Mouse (Mus musculus): Measurements from ENCODE around the gene Mical3. TPM values are rescaled to one million over a fixed set of nuclear protein-coding genes. Genes with fewer than 3 reads are reported as not detected.

The Mical3 gene
- 25.0 and 26.6 TPM in 2 replicates for polyA plus RNA-seq (2015; fragmentation: Nextera tagmentation; extraction: Ambion mirVana)

- WGBS: 2% methylated on average over 17 of the region's 17 CpGs
- Histone ChIP-seq H3K36me3 (no peaks in the 10 kb centered on the region), H3K27me3 (peaks cover 20% of the 10 kb centered on the region), H3K4me3 (peak within 1 kb of the TSS; percentile 48), H3K4me2 (peak within 1 kb of the TSS; percentile 78), H3K27ac (no peak within 1 kb of the TSS), H3K4me1 (replicated peaks) (peaks cover 25% of the 10 kb centered on the region), H3K9ac (peak within 1 kb of the TSS; percentile 57), H3K9me3 (replicated peaks) (no peaks in the 10 kb centered on the region)
- no peak; the same call in 1 of the 2 replicates for ATAC-seq (replicated peaks; ENCODE audit: insufficient number of reproducible peaks, insufficient read depth, low FRiP score, low read depth)
These were observed at the start of gene Mical3 for GRCm38 (mm10) chr6:121130773-121131172. TSS of gene Mical3 (minus strand) at chr6:121130999.

GRCm38 (mm10) chr6:121179846-121180245, 49.0 kb upstream of the Mical3 start:
- 65% methylated on average over 7 of the region's 7 CpGs for WGBS

DNA sequence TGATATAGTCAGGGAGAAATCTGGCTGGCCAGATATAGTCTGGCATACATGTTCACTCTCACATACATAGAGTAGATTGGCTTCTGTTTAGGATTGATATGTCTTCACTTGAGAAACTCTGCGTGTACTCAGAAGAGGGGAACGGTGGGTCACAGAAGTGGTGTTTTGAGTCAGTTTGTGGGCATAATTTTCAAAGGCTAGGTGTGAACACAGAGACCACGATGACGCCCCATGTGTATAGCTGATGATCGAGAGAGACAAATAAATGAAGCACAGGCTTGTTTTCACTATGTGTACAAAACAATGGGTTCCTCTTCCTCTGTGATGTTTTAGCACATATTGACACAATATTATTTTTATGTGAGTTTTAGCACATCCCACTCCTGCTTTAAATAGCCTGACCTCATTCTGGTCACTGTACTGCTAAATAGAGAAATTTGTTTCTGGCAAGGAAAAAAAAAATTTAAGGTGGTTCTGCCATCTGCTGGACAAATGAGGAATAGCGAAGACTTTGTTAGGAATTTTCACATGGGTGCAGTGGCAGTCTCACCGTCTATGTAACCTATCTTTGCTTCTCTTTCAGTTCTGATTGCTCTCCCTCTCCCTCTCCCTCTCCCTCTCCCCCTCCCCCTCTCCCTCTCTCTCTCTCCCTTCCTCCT, 48.0 kb upstream of the Mical3 start:
- H3K27me3 ChIP-seq: no peaks in the 10 kb centered on the region
- H3K27ac ChIP-seq: 0 out of 2 replicates have a peak overlapping the region, but pooled peaks have one; percentile 8
- no peaks in the 10 kb centered on the region for H3K9me3 ChIP-seq (replicated peaks)
- H3K36me3 ChIP-seq: no peaks in the 10 kb centered on the region
- WGBS: 51% methylated on average over 7 of the region's 7 CpGs
- no peak overlapping the region for H3K4me2 ChIP-seq
- ATAC-seq (replicated peaks; ENCODE audit: insufficient number of reproducible peaks, insufficient read depth, low FRiP score, low read depth): no peak
- no peak overlapping the region for H3K4me3 ChIP-seq
- peaks cover 14% of the 10 kb centered on the region for H3K4me1 ChIP-seq (replicated peaks)
- H3K9ac ChIP-seq: no peak overlapping the region

More at GRCm38 (mm10) chr6:121179846-121180245, 49.0 kb upstream of the Mical3 start:
- peaks cover 20% of the 10 kb centered on the region for H3K4me1 ChIP-seq (replicated peaks)
- no peak overlapping the region for H3K4me3 ChIP-seq
- no peaks in the 10 kb centered on the region for H3K9me3 ChIP-seq (replicated peaks)
- no peak overlapping the region for H3K9ac ChIP-seq
- no peak overlapping the region for H3K27ac ChIP-seq
- H3K36me3 ChIP-seq: no peaks in the 10 kb centered on the region
- no peak overlapping the region for H3K4me2 ChIP-seq
- no peak for ATAC-seq (replicated peaks; ENCODE audit: insufficient number of reproducible peaks, insufficient read depth, low FRiP score, low read depth)
- no peaks in the 10 kb centered on the region for H3K27me3 ChIP-seq

DNA sequence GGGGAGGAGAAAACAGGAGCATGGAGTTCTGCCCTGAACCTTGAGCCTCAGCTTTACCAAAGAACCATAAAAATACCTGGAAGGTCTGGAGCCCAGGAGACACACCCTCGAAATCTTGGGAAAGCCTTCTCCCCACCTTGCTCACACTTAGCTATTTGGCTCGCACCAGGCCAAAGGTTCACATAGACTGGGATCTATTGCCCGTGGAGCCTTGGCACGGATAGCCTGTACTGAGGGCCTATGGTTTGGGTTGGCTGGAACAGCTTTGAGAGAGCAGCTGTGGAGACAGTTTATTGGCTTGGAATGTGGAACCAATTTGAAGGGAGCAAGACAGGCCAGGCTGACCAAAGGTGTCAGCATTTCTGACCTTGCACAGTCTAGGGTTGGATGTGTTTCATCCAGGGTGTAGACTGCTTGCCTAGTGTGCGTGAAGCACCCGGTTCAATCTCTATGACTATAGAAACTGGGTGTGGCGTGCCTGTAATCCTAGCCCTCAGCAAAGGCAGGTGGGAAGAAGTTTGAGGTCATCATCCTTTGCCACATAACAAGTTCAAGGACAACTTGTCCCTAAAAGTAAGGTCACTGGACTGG, 46.4 kb upstream of the Mical3 start:
- Histone ChIP-seq H3K9me3 (replicated peaks) (no peaks in the 10 kb centered on the region), H3K27ac (no peak overlapping the region), H3K4me2 (no peak overlapping the region), H3K27me3 (no peaks in the 10 kb centered on the region), H3K36me3 (no peaks in the 10 kb centered on the region), H3K9ac (no peak overlapping the region), H3K4me3 (no peak overlapping the region), H3K4me1 (replicated peaks) (peaks cover 23% of the 10 kb centered on the region)
- WGBS: 85% methylated on average over 7 of the region's 7 CpGs
- ATAC-seq (replicated peaks; ENCODE audit: insufficient number of reproducible peaks, insufficient read depth, low FRiP score, low read depth): no peak

DNA sequence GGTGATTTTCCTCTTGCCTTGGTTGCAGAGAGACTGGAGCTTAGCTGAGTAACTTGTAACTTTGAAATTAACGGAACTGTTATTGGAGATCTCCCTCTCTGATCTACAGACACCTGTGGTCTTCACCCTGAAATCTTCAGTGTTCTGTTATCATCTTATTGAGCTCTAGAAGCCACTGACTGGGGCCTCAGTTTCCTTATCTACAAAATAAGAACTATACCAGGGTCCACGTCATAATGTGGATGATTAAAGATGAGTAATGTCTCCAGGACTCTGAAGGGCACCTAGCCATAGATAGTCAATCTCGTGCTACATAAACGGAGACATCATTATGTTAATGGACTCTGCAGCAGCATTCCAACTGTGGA, 45.9 kb upstream of the Mical3 start:
- no peaks in the 10 kb centered on the region for H3K36me3 ChIP-seq
- no peak for ATAC-seq (replicated peaks; ENCODE audit: insufficient number of reproducible peaks, insufficient read depth, low FRiP score, low read depth)
- no peak overlapping the region for H3K9ac ChIP-seq
- peaks cover 24% of the 10 kb centered on the region for H3K4me1 ChIP-seq (replicated peaks)
- H3K4me3 ChIP-seq: no peak overlapping the region
- H3K27ac ChIP-seq: no peak overlapping the region
- H3K27me3 ChIP-seq: no peaks in the 10 kb centered on the region
- H3K4me2 ChIP-seq: no peak overlapping the region
- 63% methylated on average over 4 of the region's 4 CpGs for WGBS
- H3K9me3 ChIP-seq (replicated peaks): no peaks in the 10 kb centered on the region

DNA sequence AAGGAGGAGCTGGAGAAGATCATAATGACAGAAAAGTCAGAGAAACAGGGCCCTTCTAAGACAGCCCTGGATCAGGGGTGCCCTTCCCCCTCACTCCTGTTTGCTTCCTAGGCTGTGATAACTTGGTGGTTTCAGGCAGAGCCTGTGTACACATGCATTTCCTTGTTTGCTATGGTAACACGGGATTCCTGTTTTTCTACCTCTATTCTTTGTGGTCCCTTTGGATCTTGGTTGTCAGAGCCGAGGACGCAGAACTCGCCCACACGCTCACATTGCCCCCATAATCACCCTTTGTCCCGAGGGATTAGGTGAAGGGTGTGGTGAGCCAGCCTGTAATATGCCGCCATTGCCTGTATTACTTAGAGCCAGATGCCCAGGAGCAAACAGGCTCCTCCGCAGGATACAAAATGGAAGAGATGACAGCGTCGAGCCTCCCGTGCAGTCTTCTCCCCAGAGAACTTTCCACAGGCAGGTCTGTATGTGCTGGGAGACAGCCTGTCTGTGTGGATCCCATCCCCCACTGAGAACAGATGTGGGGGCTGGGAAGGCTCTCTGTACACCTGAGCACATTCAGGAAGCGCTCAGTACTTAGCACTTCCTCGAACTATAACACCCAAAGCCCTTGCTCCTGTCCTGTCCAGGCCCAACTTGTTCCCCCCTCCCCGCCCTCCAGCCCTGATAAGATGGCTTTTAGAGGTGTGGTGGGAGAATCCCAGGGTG, 45.4 kb upstream of the Mical3 start:
- no peak overlapping the region for H3K27ac ChIP-seq
- 45% methylated on average over 14 of the region's 14 CpGs for WGBS

GRCm38 (mm10) chr6:121174761-121175160, 44.0 kb upstream of the Mical3 start:
- no peak overlapping the region for H3K9ac ChIP-seq
- H3K4me2 ChIP-seq: no peak overlapping the region
- H3K4me3 ChIP-seq: no peak overlapping the region
- H3K9me3 ChIP-seq (replicated peaks): no peaks in the 10 kb centered on the region
- no peak for ATAC-seq (replicated peaks; ENCODE audit: insufficient number of reproducible peaks, insufficient read depth, low FRiP score, low read depth)
- H3K27me3 ChIP-seq: no peaks in the 10 kb centered on the region
- H3K4me1 ChIP-seq (replicated peaks): peaks cover 40% of the 10 kb centered on the region
- 94% methylated on average over 6 of the region's 6 CpGs for WGBS
- no peaks in the 10 kb centered on the region for H3K36me3 ChIP-seq
- no peak overlapping the region for H3K27ac ChIP-seq

More for the DNA sequence above, 45.4 kb upstream of the Mical3 start:
- no peaks in the 10 kb centered on the region for H3K36me3 ChIP-seq
- no peaks in the 10 kb centered on the region for H3K27me3 ChIP-seq
- no peak overlapping the region for H3K4me3 ChIP-seq
- no peak overlapping the region for H3K4me2 ChIP-seq
- ATAC-seq (replicated peaks; ENCODE audit: insufficient number of reproducible peaks, insufficient read depth, low FRiP score, low read depth): no peak
- H3K4me1 ChIP-seq (replicated peaks): peaks cover 29% of the 10 kb centered on the region
- no peaks in the 10 kb centered on the region for H3K9me3 ChIP-seq (replicated peaks)
- no peak overlapping the region for H3K9ac ChIP-seq

DNA sequence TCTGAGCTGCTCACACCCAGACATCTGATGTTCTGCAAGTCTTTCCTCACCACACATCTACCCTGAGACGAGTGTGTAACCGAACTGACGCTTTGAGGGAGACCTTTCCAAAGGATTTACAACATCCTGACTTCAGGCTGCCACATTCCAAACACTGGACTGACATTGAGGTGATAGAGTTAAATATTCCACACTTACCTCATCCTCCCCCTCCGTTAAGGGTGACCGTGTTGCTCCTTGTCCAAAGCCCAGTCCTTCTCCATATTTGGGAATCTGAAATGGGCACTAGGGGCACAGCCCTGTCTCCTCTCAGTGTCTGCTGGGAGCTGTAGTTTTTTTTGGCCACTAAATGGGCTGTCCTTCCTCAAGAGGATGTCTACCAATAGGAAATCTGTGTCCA, 42.7 kb upstream of the Mical3 start:
- peak; percentile 79 for ATAC-seq (replicated peaks; ENCODE audit: insufficient number of reproducible peaks, insufficient read depth, low FRiP score, low read depth)
- H3K4me3 ChIP-seq: no peak overlapping the region
- H3K9me3 ChIP-seq (replicated peaks): no peaks in the 10 kb centered on the region
- H3K4me1 ChIP-seq (replicated peaks): peaks cover 37% of the 10 kb centered on the region
- H3K36me3 ChIP-seq: no peaks in the 10 kb centered on the region
- H3K27me3 ChIP-seq: no peaks in the 10 kb centered on the region
- peak overlapping the region; percentile 79 for H3K27ac ChIP-seq
- peak overlapping the region; percentile 25; the same call in 1 of the 2 replicates for H3K9ac ChIP-seq
- H3K4me2 ChIP-seq: peak overlapping the region; percentile 32
- 19% methylated on average over 5 of the region's 5 CpGs for WGBS

- Histone ChIP-seq H3K27ac (peak overlapping the region; percentile 70), H3K4me2 (no peak overlapping the region), H3K4me1 (replicated peaks) (peaks cover 35% of the 10 kb centered on the region), H3K36me3 (no peaks in the 10 kb centered on the region), H3K27me3 (no peaks in the 10 kb centered on the region), H3K9me3 (replicated peaks) (no peaks in the 10 kb centered on the region), H3K9ac (no peak overlapping the region), H3K4me3 (no peak overlapping the region)
- peak; percentile 50 for ATAC-seq (replicated peaks; ENCODE audit: insufficient number of reproducible peaks, insufficient read depth, low FRiP score, low read depth)
- WGBS: 26% methylated on average over 6 of the region's 6 CpGs
These were observed 40.3 kb upstream of the Mical3 start for GRCm38 (mm10) chr6:121171102-121171501.

DNA sequence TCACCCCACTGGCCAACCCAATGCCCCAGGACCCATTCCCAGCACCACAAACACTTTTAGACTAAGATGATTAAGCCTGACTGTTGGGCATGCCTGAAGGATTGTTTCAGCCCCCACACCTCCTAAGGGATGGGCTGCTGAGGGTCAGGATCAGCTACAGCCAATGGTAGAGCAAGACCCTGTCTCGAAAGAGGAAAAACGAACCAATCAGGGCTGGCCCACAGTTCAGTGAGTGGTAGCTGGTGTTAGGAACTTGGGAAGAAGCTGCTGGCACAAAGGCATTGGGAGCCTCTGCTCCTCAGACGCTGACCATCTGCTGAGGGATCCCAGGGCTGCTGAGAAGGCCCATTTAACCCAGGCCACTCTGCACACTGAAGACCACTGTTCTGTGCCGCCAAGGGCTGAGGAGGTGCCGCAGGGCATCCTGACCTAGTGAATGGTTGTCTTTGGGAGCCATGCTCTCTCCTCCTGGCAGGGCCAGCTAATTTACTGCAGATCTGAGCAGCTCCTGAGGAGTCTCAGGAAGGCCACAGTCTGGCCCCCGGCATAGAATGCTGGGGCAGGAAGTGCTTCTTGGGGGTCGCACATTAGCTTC, 36.7 kb upstream of the Mical3 start:
- H3K36me3 ChIP-seq: no peaks in the 10 kb centered on the region
- H3K27ac ChIP-seq: no peak overlapping the region
- H3K9me3 ChIP-seq (replicated peaks): no peaks in the 10 kb centered on the region
- H3K4me2 ChIP-seq: no peak overlapping the region
- peaks cover 26% of the 10 kb centered on the region for H3K4me1 ChIP-seq (replicated peaks)
- no peaks in the 10 kb centered on the region for H3K27me3 ChIP-seq
- WGBS: 74% methylated on average over 7 of the region's 7 CpGs
- no peak for ATAC-seq (replicated peaks; ENCODE audit: insufficient number of reproducible peaks, insufficient read depth, low FRiP score, low read depth)
- H3K9ac ChIP-seq: no peak overlapping the region
- no peak overlapping the region for H3K4me3 ChIP-seq

- H3K36me3 ChIP-seq: no peaks in the 10 kb centered on the region
- no peaks in the 10 kb centered on the region for H3K9me3 ChIP-seq (replicated peaks)
- H3K27me3 ChIP-seq: no peaks in the 10 kb centered on the region
- 30% methylated on average over 10 of the region's 10 CpGs for WGBS
- H3K4me1 ChIP-seq (replicated peaks): peaks cover 19% of the 10 kb centered on the region
- H3K4me2 ChIP-seq: no peak overlapping the region
- no peak overlapping the region for H3K4me3 ChIP-seq
- H3K9ac ChIP-seq: no peak overlapping the region
- ATAC-seq (replicated peaks; ENCODE audit: insufficient number of reproducible peaks, insufficient read depth, low FRiP score, low read depth): no peak; the same call in 1 of the 2 replicates
- no peak overlapping the region for H3K27ac ChIP-seq
These were observed 35.3 kb upstream of the Mical3 start for GRCm38 (mm10) chr6:121166098-121166552.
